Mouse (Mus musculus): ENCODE measurements around the gene Tns4. TPM values are rescaled to one million over a fixed set of nuclear protein-coding genes. Genes with fewer than 3 reads are reported as not detected.

Tns4 gene
- 0.58 TPM in 1 of 2 replicates, not detected in the other for polyA plus RNA-seq (2012; ENCODE audit: low replicate concordance)

DNA sequence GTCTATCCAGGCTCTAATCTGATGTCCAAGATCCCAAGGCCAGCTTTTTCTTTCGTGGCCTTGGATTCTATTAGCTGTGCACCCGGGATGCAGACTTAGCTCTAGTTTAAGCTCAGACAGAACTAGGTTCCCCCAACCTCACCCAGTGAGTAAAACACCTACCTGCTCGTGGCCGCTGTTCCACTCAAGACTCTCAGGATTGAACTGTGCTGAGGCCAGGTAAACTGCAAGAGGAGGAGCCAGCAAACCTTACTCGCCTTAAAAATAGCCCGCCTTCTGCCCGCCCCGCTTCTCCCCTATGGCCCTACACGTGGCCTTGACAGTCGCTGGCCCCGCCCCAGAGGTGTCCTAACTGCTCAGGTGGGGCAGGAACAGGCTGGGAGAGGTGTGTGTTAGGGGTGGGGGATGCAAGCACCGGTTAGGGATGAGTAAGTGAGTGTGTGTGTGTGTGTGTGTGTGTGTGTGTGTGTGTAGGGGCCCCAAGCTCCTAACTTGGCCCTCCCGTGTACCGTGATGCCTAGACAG lies at the start of gene Tns4:
Gene Tns4 (minus strand): TSS at position 230 of the 525 bp plus-strand sequence.

DNA sequence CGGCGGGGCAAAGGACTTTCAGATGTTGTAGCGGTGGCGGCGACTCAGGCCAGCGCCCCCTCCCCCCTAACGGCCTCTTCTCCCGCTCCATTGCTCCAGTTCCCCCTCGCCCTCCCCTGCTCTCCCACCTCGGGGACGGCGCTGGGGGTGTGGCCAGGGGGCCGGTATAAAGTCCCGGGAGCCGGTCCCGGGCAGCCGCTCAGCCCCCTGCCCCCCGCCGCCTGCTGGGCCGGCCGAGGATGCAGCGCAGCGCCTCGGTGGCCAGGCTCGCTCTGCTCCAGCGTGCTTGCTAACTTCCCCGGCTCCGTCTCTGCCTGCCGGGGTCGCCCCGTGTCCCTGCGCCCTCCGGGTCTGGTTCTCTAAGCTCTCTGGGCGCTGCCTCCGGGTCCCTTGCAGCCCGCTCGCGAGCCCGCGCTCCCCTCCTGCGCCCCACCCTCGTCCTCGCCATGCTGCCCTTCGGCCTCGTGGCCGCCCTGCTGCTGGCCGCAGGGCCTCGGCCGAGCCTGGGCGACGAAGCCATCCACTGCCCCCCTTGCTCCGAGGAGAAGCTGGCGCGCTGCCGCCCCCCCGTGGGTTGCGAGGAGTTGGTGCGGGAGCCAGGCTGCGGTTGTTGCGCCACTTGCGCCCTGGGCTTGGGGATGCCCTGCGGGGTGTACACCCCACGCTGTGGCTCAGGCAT lies 47.9 kb downstream of the Tns4 start, which contains the start of gene Igfbp4:
Gene Igfbp4 (plus strand): TSS at position 194 of the 679 bp plus-strand sequence.

DNA sequence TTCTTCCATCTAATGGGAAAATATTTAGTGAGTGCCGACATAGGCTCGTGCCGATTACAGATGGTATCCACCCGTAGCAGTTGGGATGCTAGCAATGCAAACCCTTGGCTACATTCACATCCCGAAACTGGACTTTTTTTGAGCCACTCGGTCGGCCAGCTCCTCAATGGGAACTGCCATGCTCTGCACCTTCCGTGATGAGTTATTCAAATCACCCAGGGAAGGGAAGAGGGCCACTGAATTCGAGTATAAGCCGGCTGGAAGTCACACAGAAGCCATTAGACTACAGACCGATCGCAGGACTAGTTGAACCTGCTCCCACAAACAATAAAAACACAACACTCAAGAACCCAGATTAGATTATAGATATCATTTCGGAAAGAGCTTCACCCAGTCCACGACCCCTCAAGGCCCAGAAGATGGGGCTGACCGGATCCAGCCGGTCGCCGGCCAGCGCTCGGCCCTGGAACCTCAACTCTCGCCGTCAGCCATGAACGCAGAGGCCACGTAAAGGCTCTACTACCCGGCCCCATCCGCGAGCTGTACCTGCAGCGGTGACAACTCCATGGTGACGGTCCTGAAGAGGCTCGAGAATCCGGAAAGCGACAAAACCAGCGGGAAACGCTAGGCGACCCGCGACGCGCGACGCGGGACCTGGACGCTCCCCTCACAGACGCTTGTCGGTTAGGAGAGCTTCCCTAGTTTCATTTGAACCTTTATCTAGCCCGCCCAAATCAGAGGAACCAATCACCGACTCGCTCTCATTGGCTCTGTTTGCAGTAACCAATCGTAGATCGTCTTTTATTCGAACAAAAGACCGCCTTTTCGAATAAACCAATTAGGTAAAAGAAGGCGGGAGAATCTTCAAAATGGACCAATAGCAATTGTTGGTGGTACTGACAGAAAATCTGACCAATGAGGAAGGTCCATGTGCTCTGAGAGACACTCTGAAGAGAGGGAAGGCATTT lies 65.3 kb downstream of the Tns4 start, which contains the start of gene Top2a:
Gene Top2a (minus strand): TSS at position 690 of the 968 bp plus-strand sequence.

Other genes with a start within 250 kb of the Tns4 start
- gene Wipf2, start 225.7 kb downstream of the Tns4 start, polyA plus RNA-seq (2012; ENCODE audit: low replicate concordance), result 35.8 and 37.7 TPM in 2 replicates
- 1.6 and 3.5 TPM in 2 replicates for gene Cdc6, start 181.5 kb downstream of the Tns4 start, polyA plus RNA-seq (2012; ENCODE audit: low replicate concordance)
- gene Rara, start 161.5 kb downstream of the Tns4 start, polyA plus RNA-seq (2012; ENCODE audit: low replicate concordance), result 33.5 and 53.2 TPM in 2 replicates
- gene Gjd3, start 106.3 kb downstream of the Tns4 start, polyA plus RNA-seq (2012; ENCODE audit: low replicate concordance), result not detected in 2 replicates
- gene Top2a, start 65.1 kb downstream of the Tns4 start, polyA plus RNA-seq (2012; ENCODE audit: low replicate concordance), result 13.6 and 83.6 TPM in 2 replicates
- gene Igfbp4, start 48.1 kb downstream of the Tns4 start, polyA plus RNA-seq (2012; ENCODE audit: low replicate concordance), result 61.9 and 62.5 TPM in 2 replicates
- gene Ccr7, start 65.8 kb upstream of the Tns4 start, polyA plus RNA-seq (2012; ENCODE audit: low replicate concordance), result 3.6 and 12.3 TPM in 2 replicates
- gene Smarce1, start 141.7 kb upstream of the Tns4 start, polyA plus RNA-seq (2012; ENCODE audit: low replicate concordance), result 113 and 193 TPM in 2 replicates
- 0.25 TPM in 1 of 2 replicates, not detected in the other for gene Krt222, start 154.8 kb upstream of the Tns4 start, polyA plus RNA-seq (2012; ENCODE audit: low replicate concordance)
- gene Krt24, start 196.0 kb upstream of the Tns4 start, polyA plus RNA-seq (2012; ENCODE audit: low replicate concordance), result not detected in 2 replicates
- not detected in 2 replicates for gene Krt25, start 233.6 kb upstream of the Tns4 start, polyA plus RNA-seq (2012; ENCODE audit: low replicate concordance)
- gene Krt26, start 248.7 kb upstream of the Tns4 start, polyA plus RNA-seq (2012; ENCODE audit: low replicate concordance), result not detected in 2 replicates